Comparison of ENCODE assay signal across 13 mouse cellular contexts in genomic region chr1:166839833-166840232, GRCm38 (mm10).
A peak's percentile ranks its signal among the peaks of the same experiment; 100 is the strongest.
DNase-seq lines count a peak whose midpoint lies in the region; ATAC-seq lines count a peak whose summit lies in the region.
"Had no signal": no experiment of that assay in that cellular context is flagged by ENCODE, and none has a peak within 500 bp of the region (broad histone marks: within the 10 kb centered on the region; RNA-seq: fewer than 3 reads in every experiment).

No protein-coding gene starts in this region.

- ATAC-seq in neural tube, embryonic 12.5 days (ENCODE audit: low FRiP score, low read depth): peak; percentile 60; the same call in 1 of the 2 replicates
- ATAC-seq in neural tube, embryonic 15.5 days (ENCODE audit: low FRiP score): no peak
- peak; percentile 35; the same call in 1 of the 2 replicates for ATAC-seq in megakaryocyte-erythroid progenitor cell, adult 5-6 weeks (replicated peaks; ENCODE audit: low FRiP score, low TSS enrichment, poor library complexity, severe bottlenecking)
- no peak for ATAC-seq in kidney, embryonic 16.5 days (ENCODE audit: low FRiP score, low TSS enrichment)
- ATAC-seq: lung, postnatal 0 days had no signal

- no peaks in the 10 kb centered on the region for H3K9me3 ChIP-seq in neural tube, embryonic 12.5 days
- H3K9me3 ChIP-seq in neural tube, embryonic 15.5 days (replicated peaks): no peaks in the 10 kb centered on the region
- no peaks in the 10 kb centered on the region for H3K9me3 ChIP-seq in kidney, embryonic 16.5 days (ENCODE audit: low read length)

- H3K36me3 ChIP-seq in neural tube, embryonic 12.5 days: no peaks in the 10 kb centered on the region
- H3K36me3 ChIP-seq in neural tube, embryonic 15.5 days: no peaks in the 10 kb centered on the region
- no peaks in the 10 kb centered on the region for H3K36me3 ChIP-seq in kidney, embryonic 16.5 days (ENCODE audit: insufficient read depth, low read length)

- no peak overlapping the region for H3K9ac ChIP-seq in neural tube, embryonic 12.5 days
- H3K9ac ChIP-seq in neural tube, embryonic 15.5 days (replicated peaks): no peak overlapping the region
- H3K9ac ChIP-seq in kidney, embryonic 16.5 days (replicated peaks; ENCODE audit: low read length): no peak overlapping the region

- WGBS in neural tube, embryonic 12.5 days: 39% methylated on average over 7 of the region's 7 CpGs
- WGBS in neural tube, embryonic 15.5 days: 25% methylated on average over 7 of the region's 7 CpGs
- 43% methylated on average over 7 of the region's 7 CpGs for WGBS in kidney, embryonic 16.5 days

- no peak overlapping the region for H3K27ac ChIP-seq in neural tube, embryonic 12.5 days
- H3K27ac ChIP-seq in neural tube, embryonic 15.5 days (replicated peaks): no peak overlapping the region
- no peak overlapping the region for H3K27ac ChIP-seq in kidney, embryonic 16.5 days (ENCODE audit: low read length)

- peaks cover 11% of the 10 kb centered on the region; the same call in 1 of the 2 replicates for H3K4me1 ChIP-seq in neural tube, embryonic 12.5 days
- H3K4me1 ChIP-seq in neural tube, embryonic 15.5 days: peaks cover 17% of the 10 kb centered on the region
- H3K4me1 ChIP-seq in kidney, embryonic 16.5 days (ENCODE audit: insufficient read depth, low read length): peaks cover 9% of the 10 kb centered on the region; the same call in 1 of the 2 replicates

- H3K27me3 ChIP-seq in neural tube, embryonic 12.5 days (replicated peaks): no peaks in the 10 kb centered on the region
- no peaks in the 10 kb centered on the region for H3K27me3 ChIP-seq in neural tube, embryonic 15.5 days (replicated peaks)
- no peaks in the 10 kb centered on the region for H3K27me3 ChIP-seq in kidney, embryonic 16.5 days (ENCODE audit: insufficient read depth, low read length)

- H3K4me2 ChIP-seq in neural tube, embryonic 12.5 days (replicated peaks): no peak overlapping the region
- no peak overlapping the region for H3K4me2 ChIP-seq in neural tube, embryonic 15.5 days
- H3K4me2 ChIP-seq in kidney, embryonic 16.5 days (replicated peaks; ENCODE audit: low read depth, low read length): no peak overlapping the region
- H3K4me2 ChIP-seq: liver, embryonic 11.5 days had no signal

- peak; percentile 14 for DNase-seq in embryo, embryonic 10 days (ENCODE audit: low spot score)
- no peak for DNase-seq in embryo, embryonic 9.5 days (ENCODE audit: extremely low spot score)
- DNase-seq in retina, postnatal 1 day: peak; percentile 30
- no peak for DNase-seq in urinary bladder, postnatal 25 days (ENCODE audit: low spot score)
- DNase-seq: adrenal gland, postnatal 10 days; kidney, adult 9 months; thymus, adult 2 months had no signal

- H3K4me3 ChIP-seq in neural tube, embryonic 12.5 days: no peak overlapping the region
- no peak overlapping the region for H3K4me3 ChIP-seq in neural tube, embryonic 15.5 days (replicated peaks)
- no peak overlapping the region for H3K4me3 ChIP-seq in kidney, embryonic 16.5 days (ENCODE audit: low read length)

Comparison
In these comparisons a context has a peak if more than half of its experiments do, and no peak if none do; other contexts are left out.
1. DNase-seq: peak in embryo, embryonic 10 days (single experiment) and retina, postnatal 1 day (single experiment); none in embryo, embryonic 9.5 days (single experiment) and urinary bladder, postnatal 25 days (single experiment).
2. ATAC-seq: peak in neural tube, embryonic 12.5 days (single experiment) and megakaryocyte-erythroid progenitor cell, adult 5-6 weeks (single experiment); none in neural tube, embryonic 15.5 days (single experiment) and kidney, embryonic 16.5 days (single experiment).